Mouse (Mus musculus) left cerebral cortex, postnatal 10 days (tissue): ENCODE data around the gene Hist1h3f. TPM values are rescaled to one million over a fixed set of nuclear protein-coding genes. Genes with fewer than 3 reads are reported as not detected.
"Not testable (repeated sequence)": the region's sequence is repeated elsewhere in the genome, so short reads cannot be mapped to it uniquely, and the experiment has no call there.

ENCODE experiments used
- DNase-seq, 2 experiments: peaks; one replicate each; pipeline ENCODE4 v3.0.0; 2021 to 2022; ENCODE audit warnings: low spot score in 2 of 2, mixed read lengths in 1 of 2; ENCODE audit errors: extremely low spot score in 1 of 2
- intact Hi-C: fragments of 180-260 bp; cut with DNase I; formaldehyde crosslinking; loops from one replicate; pipeline ENCODE4 v1.15.1; 2025
- microRNA-seq: library from miRNA; unstranded; fragments of <30 nt; microRNA quantifications from one replicate; pipeline ENCODE4 v1.2.0, GENCODE M21; 2022
- total RNA-seq, 2 experiments: library from RNA; stranded (reverse); gene quantifications; 2 replicates each; pipeline ENCODE4 v1.2.3; 2021

Hist1h3f gene
- total RNA-seq, 2 experiments from 2014 or later: 22.6 to 23.0 TPM

DNA sequence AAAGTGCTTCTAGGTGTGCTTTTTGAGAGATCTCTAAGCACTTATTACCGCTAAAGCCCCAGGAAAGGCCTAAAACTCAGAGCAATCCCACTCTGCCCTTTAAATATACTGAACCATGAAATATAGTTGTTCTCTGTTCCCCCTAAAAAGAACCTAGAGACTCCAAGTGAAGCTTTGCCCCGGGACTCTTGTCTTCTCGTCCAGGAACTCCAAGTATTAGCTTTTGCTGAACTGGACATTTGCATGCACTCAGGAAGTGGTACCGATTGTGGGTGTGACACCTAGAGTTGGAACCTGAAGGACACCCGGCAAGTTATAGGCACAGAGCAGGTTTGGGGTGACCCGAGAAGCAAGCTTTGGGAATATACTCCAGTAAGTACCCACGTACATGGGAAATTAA is 47.4 kb downstream of the Hist1h3f start:
- intact Hi-C loops: no loop called here
- DNase-seq: no peak

DNA sequence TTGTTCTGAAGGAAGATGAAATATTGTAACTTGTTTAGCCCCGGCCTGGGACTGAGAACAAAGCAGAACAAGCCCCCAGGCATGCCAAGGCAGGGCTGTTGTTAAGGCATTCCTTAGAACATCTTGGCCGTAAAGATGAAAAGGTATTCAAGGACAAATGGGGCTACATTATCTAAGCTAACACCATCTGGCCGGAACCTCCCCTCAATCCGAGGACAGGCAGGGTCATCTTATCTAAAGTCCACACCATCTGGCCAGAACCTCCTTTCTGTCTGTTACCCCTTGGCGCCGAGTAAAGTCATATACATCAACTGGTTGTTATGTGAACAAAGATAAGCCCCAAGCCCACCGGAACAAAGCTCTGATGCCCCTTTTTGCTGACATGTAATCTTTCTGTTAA is 48.0 kb downstream of the Hist1h3f start:
- DNase-seq, intact Hi-C loops: not testable (repeated sequence)

DNA sequence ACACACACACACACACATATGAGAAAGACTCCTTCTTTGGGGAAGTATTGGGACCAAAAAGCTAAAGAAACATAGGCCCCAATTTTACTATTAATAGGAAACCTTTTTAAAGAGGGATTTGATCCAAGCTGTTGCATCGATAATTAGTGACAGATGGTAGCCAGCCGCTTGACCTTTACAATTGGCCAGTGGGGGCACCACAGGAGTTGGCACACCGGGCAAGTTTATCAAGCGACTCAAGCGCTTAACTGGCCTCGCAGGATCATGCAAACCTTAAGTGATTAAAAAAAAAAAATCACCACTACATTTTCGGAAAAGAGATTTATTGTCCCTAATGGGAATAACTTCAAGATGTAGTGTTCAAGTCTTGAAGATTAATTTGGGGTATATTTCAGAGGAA is 48.8 kb downstream of the Hist1h3f start:
- no peak for DNase-seq
- intact Hi-C loops: no loop called here

DNA sequence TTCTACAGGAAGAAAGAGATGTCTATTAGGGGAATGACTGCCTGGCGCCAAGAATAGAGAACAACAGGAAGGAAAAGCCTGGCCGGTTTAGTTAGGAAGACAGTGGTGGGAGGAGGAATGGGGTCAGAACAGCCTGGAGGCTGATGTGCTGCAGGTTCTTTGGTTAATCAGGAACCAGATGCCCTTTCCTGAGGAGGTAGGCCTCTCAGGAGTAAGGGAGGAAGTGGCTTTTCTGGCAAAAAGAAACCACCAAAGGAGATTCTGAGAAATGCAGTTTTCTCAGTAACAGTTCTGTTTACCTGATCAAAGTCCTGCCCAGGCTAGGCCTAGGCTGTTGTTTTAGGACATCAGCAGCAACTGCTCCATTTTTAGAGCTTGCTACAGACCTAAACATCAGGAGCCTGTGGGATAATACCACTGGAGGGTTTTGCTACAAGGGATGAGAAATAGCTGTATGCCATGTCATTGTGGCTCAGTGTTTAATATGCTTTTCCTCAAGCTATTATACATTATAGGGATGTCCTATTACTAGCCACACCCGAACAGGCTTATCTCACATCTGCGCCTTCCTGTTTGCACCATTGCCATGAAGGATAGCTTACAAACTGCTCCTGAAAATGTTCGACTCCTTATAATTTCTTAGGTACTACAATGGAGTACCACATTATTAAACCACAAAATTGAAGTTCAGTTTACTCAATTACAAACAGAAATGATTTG is 49.4 kb downstream of the Hist1h3f start:
- intact Hi-C loops: no loop called here
- DNase-seq: no peak

Small RNA genes within 50 kb of the gene (microRNA-seq; reads per million reads assigned to microRNA genes)
- gene Gm44297: not detected
- gene Gm44359: not detected
- not detected for gene Gm44394
- 1.1 reads per million for gene n-TStga1

Other genes with a start within 250 kb of the Hist1h3f start
- 10 to 100 TPM; 38.1 to 40.8 TPM for gene Zfp322a, start 174.8 kb upstream of the Hist1h3f start, total RNA-seq
- gene Abt1, start 120.2 kb upstream of the Hist1h3f start, total RNA-seq: 1 to 10 TPM; 6.3 to 6.5 TPM
- gene Btn1a1, start 78.2 kb upstream of the Hist1h3f start, total RNA-seq: not detected
- under 1 TPM; 0.75 to 0.88 TPM for gene Btn2a2, start 55.2 kb upstream of the Hist1h3f start, total RNA-seq
- gene Hist1h4h, start 13.0 kb upstream of the Hist1h3f start, total RNA-seq: 100 to 1,000 TPM; 265 to 270 TPM
- gene Hist1h2af, start 10.1 kb upstream of the Hist1h3f start, total RNA-seq: 10 to 100 TPM; 27.0 to 28.3 TPM
- gene Hist1h3g, start 8.6 kb upstream of the Hist1h3f start, total RNA-seq: 10 to 100 TPM in 1 of 2 experiments, 1 to 10 TPM in 1; 9.7 to 10.4 TPM
- gene Hist1h2bh, start 660 bp upstream of the Hist1h3f start, total RNA-seq: 1 to 10 TPM; 1.4 to 1.7 TPM
- gene Hist1h4f, start 7.6 kb downstream of the Hist1h3f start, total RNA-seq: 100 to 1,000 TPM; 148 to 159 TPM
- gene Hist1h1d, start 9.2 kb downstream of the Hist1h3f start, total RNA-seq: 1 to 10 TPM; 4.5 to 5.3 TPM
- 10 to 100 TPM; 65.0 to 81.2 TPM for gene Hist1h3e, start 18.3 kb downstream of the Hist1h3f start, total RNA-seq
- gene Hist1h2ae, start 27.2 kb downstream of the Hist1h3f start, total RNA-seq: 10 to 100 TPM in 1 of 2 experiments, 1 to 10 TPM in 1; 9.5 to 14.3 TPM
- gene Hist1h2bg, start 27.3 kb downstream of the Hist1h3f start, total RNA-seq: 100 to 1,000 TPM in 1 of 2 experiments, 10 to 100 TPM in 1; 94.0 to 103 TPM
- gene Hist1h2bf, start 30.1 kb downstream of the Hist1h3f start, total RNA-seq: 10 to 100 TPM; 38.1 to 39.3 TPM
- gene Hist1h2ad, start 30.3 kb downstream of the Hist1h3f start, total RNA-seq: 1 to 10 TPM; 5.8 to 9.4 TPM
- 1 to 10 TPM; 8.4 to 9.1 TPM for gene Hist1h3d, start 31.7 kb downstream of the Hist1h3f start, total RNA-seq
- 100 to 1,000 TPM; 134 to 145 TPM for gene Hist1h4d, start 37.5 kb downstream of the Hist1h3f start, total RNA-seq
- 1 to 10 TPM; 6.8 to 7.2 TPM for gene Hist1h2be, start 77.1 kb downstream of the Hist1h3f start, total RNA-seq
- gene Hist1h1e, start 78.5 kb downstream of the Hist1h3f start, total RNA-seq: 10 to 100 TPM; 62.5 to 68.0 TPM
- 1 to 10 TPM; 2.4 to 2.9 TPM for gene Hist1h2ac, start 139.9 kb downstream of the Hist1h3f start, total RNA-seq
- gene Hist1h2bc, start 140.1 kb downstream of the Hist1h3f start, total RNA-seq: 10 to 100 TPM; 17.4 to 21.2 TPM
- gene Hist1h1t, start 151.8 kb downstream of the Hist1h3f start, total RNA-seq: not detected
- 100 to 1,000 TPM in 1 of 2 experiments, 10 to 100 TPM in 1; 94.0 to 104 TPM for gene Hist1h4c, start 154.4 kb downstream of the Hist1h3f start, total RNA-seq
- gene Hfe, start 166.8 kb downstream of the Hist1h3f start, total RNA-seq: 1 to 10 TPM; 2.0 to 2.5 TPM
- gene Hist1h1c, start 194.8 kb downstream of the Hist1h3f start, total RNA-seq: 10 to 100 TPM; 75.9 to 81.0 TPM
- 10 to 100 TPM; 13.2 to 15.0 TPM for gene Hist1h3c, start 201.6 kb downstream of the Hist1h3f start, total RNA-seq
- gene Hist1h2bb, start 202.7 kb downstream of the Hist1h3f start, total RNA-seq: 10 to 100 TPM; 25.4 to 26.6 TPM
- 10 to 100 TPM; 43.9 to 44.2 TPM for gene Hist1h2ab, start 207.1 kb downstream of the Hist1h3f start, total RNA-seq
- 10 to 100 TPM; 37.4 to 47.0 TPM for gene Hist1h3b, start 208.2 kb downstream of the Hist1h3f start, total RNA-seq
- 10 to 100 TPM; 79.7 to 80.1 TPM for gene Hist1h4b, start 213.0 kb downstream of the Hist1h3f start, total RNA-seq
- gene Hist1h4a, start 217.2 kb downstream of the Hist1h3f start, total RNA-seq: 10 to 100 TPM; 77.4 to 83.3 TPM
- 10 to 100 TPM; 53.3 to 58.4 TPM for gene Hist1h3a, start 218.3 kb downstream of the Hist1h3f start, total RNA-seq
- 10 to 100 TPM; 32.9 to 36.8 TPM for gene Hist1h1a, start 219.6 kb downstream of the Hist1h3f start, total RNA-seq
- under 1 TPM; 0.36 to 0.54 TPM for gene Trim38, start 225.9 kb downstream of the Hist1h3f start, total RNA-seq